Mouse (Mus musculus) MN1 (cell line): ENCODE measurements at regions not wholly inside any gene's neighbourhood (a gene's known extent, or its start where the extent isn't known, plus 50 kb on each side); places are given as distances from the start of the nearest gene placed in this dataset.

ENCODE experiments used
- DNase-seq: peaks from one replicate; pipeline ENCODE4 v3.0.0-alpha.2; 2016; ENCODE audit warnings: low spot score

- DNase-seq: no peak
These were observed 674.2 kb downstream of the Rfpl4b start for GRCm38 (mm10) chr10:38147421-38147820.

- DNase-seq: no peak
These were observed 682.4 kb downstream of the Rfpl4b start for GRCm38 (mm10) chr10:38139196-38139595.

GRCm38 (mm10) chr10:38121911-38122573, 699.5 kb downstream of the Rfpl4b start:
- DNase-seq: no peak

- no peak for DNase-seq
These were observed 703.0 kb downstream of the Rfpl4b start for GRCm38 (mm10) chr10:38118601-38119000.

- DNase-seq: no peak
These were observed 705.1 kb downstream of the Rfpl4b start for GRCm38 (mm10) chr10:38116516-38116915.

- no peak for DNase-seq
These were observed 707.4 kb downstream of the Rfpl4b start for GRCm38 (mm10) chr10:38114194-38114593.

GRCm38 (mm10) chr10:38108591-38108990, 713.0 kb downstream of the Rfpl4b start:
- DNase-seq: no peak

GRCm38 (mm10) chr10:38103570-38103969, 718.0 kb downstream of the Rfpl4b start:
- no peak for DNase-seq

GRCm38 (mm10) chr10:38078521-38078920, 743.1 kb downstream of the Rfpl4b start:
- no peak for DNase-seq

- no peak for DNase-seq
These were observed 749.2 kb downstream of the Rfpl4b start for GRCm38 (mm10) chr10:38072394-38072793.

GRCm38 (mm10) chr10:38059050-38059449, 762.5 kb downstream of the Rfpl4b start:
- peak; percentile 25 for DNase-seq

- no peak for DNase-seq
These were observed 811.1 kb downstream of the Rfpl4b start for GRCm38 (mm10) chr10:38010452-38010851.

GRCm38 (mm10) chr10:37995691-37996445, 825.7 kb downstream of the Rfpl4b start:
- no peak for DNase-seq

- DNase-seq: no peak
These were observed 833.0 kb downstream of the Rfpl4b start for GRCm38 (mm10) chr10:37988297-37989263.

- DNase-seq: no peak
These were observed 840.3 kb upstream of the Marcks start for GRCm38 (mm10) chr10:37978899-37979539.

- DNase-seq: no peak
These were observed 821.3 kb upstream of the Marcks start for GRCm38 (mm10) chr10:37960051-37960450.

- DNase-seq: no peak
These were observed 776.1 kb upstream of the Marcks start for GRCm38 (mm10) chr10:37914780-37915179.

GRCm38 (mm10) chr10:37911669-37912068, 772.9 kb upstream of the Marcks start:
- DNase-seq: no peak

GRCm38 (mm10) chr10:37908276-37908675, 769.6 kb upstream of the Marcks start:
- DNase-seq: no peak

GRCm38 (mm10) chr10:37907731-37908130, 769.0 kb upstream of the Marcks start:
- no peak for DNase-seq

GRCm38 (mm10) chr10:37887961-37888360, 749.2 kb upstream of the Marcks start:
- DNase-seq: no peak

- no peak for DNase-seq
These were observed 742.1 kb upstream of the Marcks start for GRCm38 (mm10) chr10:37880841-37881240.
